Mouse (Mus musculus) left cerebral cortex, postnatal 4 days (tissue): ENCODE data around the gene Megf11. TPM values are rescaled to one million over a fixed set of nuclear protein-coding genes. Genes with fewer than 3 reads are reported as not detected.
"Not testable (repeated sequence)": the region's sequence is repeated elsewhere in the genome, so short reads cannot be mapped to it uniquely, and the experiment has no call there.

Source experiments
- DNase-seq: peaks from one replicate; pipeline ENCODE4 v3.0.0-alpha.2; 2022
- intact Hi-C: fragments of 180-260 bp; cut with DNase I; formaldehyde crosslinking; loops from one replicate; pipeline ENCODE4 v1.15.1; 2025
- total RNA-seq, 2 experiments: library from RNA; stranded (reverse); gene quantifications; 2 replicates each; pipeline ENCODE4 v1.2.3; 2021

The Megf11 gene
- total RNA-seq, 2 experiments from 2014 or later = 3.3 to 5.2 TPM

GRCm38 (mm10) chr9:64690771-64691170, 305.3 kb downstream of the Megf11 start:
- intact Hi-C loops = loop anchor here (5.0 kb wide), 1 partner anchor 343 kb away; no protein-coding TSS in a partner anchor
- DNase-seq = no peak

GRCm38 (mm10) chr9:64691176-64691575, 305.8 kb downstream of the Megf11 start:
- intact Hi-C loops = loop anchor here (5.0 kb wide), 1 partner anchor 344 kb away; no protein-coding TSS in a partner anchor
- peak; percentile 78 for DNase-seq

GRCm38 (mm10) chr9:64693094-64693493, 307.7 kb downstream of the Megf11 start:
- no peak for DNase-seq
- intact Hi-C loops = loop anchor here (5.0 kb wide), 1 partner anchor 346 kb away; no protein-coding TSS in a partner anchor

- no peak for DNase-seq
- intact Hi-C loops = no loop called here
These were observed 309.8 kb downstream of the Megf11 start for GRCm38 (mm10) chr9:64695266-64695665.

- DNase-seq = no peak
- intact Hi-C loops = no loop called here
These were observed 311.0 kb downstream of the Megf11 start for GRCm38 (mm10) chr9:64696404-64696803.

- no peak for DNase-seq
- intact Hi-C loops = no loop called here
These were observed 311.6 kb downstream of the Megf11 start for GRCm38 (mm10) chr9:64697006-64697405.

GRCm38 (mm10) chr9:64697677-64698076, 312.3 kb downstream of the Megf11 start:
- intact Hi-C loops = no loop called here

GRCm38 (mm10) chr9:64698586-64698985, 313.2 kb downstream of the Megf11 start:
- DNase-seq = no peak
- intact Hi-C loops = no loop called here

More at GRCm38 (mm10) chr9:64697677-64698076, 312.3 kb downstream of the Megf11 start:
- DNase-seq = no peak

- no peak for DNase-seq
- intact Hi-C loops = no loop called here
These were observed 315.3 kb downstream of the Megf11 start for GRCm38 (mm10) chr9:64700451-64701311.

- no peak for DNase-seq
- intact Hi-C loops = no loop called here
These were observed 316.2 kb downstream of the Megf11 start for GRCm38 (mm10) chr9:64701651-64702050.

- intact Hi-C loops = no loop called here
- no peak for DNase-seq
These were observed 317.0 kb downstream of the Megf11 start for GRCm38 (mm10) chr9:64702391-64702790.

- intact Hi-C loops = no loop called here
- no peak for DNase-seq
These were observed 317.5 kb downstream of the Megf11 start for GRCm38 (mm10) chr9:64702937-64703336.

- no peak for DNase-seq
- intact Hi-C loops = no loop called here
These were observed 318.1 kb downstream of the Megf11 start for GRCm38 (mm10) chr9:64703420-64703965.

GRCm38 (mm10) chr9:64704073-64704840, 318.8 kb downstream of the Megf11 start:
- no peak for DNase-seq
- intact Hi-C loops = no loop called here

- DNase-seq, intact Hi-C loops: not testable (repeated sequence)
These were observed 324.9 kb downstream of the Megf11 start for GRCm38 (mm10) chr9:64710291-64710690.

- intact Hi-C loops = no loop called here
- DNase-seq = no peak
These were observed 334.2 kb downstream of the Megf11 start for GRCm38 (mm10) chr9:64719526-64720163.

GRCm38 (mm10) chr9:64726454-64726853, 341.0 kb downstream of the Megf11 start:
- DNase-seq = no peak
- intact Hi-C loops = no loop called here

GRCm38 (mm10) chr9:64731029-64731560, 345.7 kb downstream of the Megf11 start:
- DNase-seq = no peak
- intact Hi-C loops = no loop called here

GRCm38 (mm10) chr9:64734166-64734565, 348.7 kb downstream of the Megf11 start:
- DNase-seq = no peak
- intact Hi-C loops = no loop called here

GRCm38 (mm10) chr9:64734992-64735391, 349.6 kb downstream of the Megf11 start:
- intact Hi-C loops, DNase-seq: not testable (repeated sequence)
